In genomic region chr11:113221267-113222195, GRCm38 (mm10) we compare ENCODE assay signal across 9 mouse cellular contexts.
DNase-seq lines count a peak whose midpoint lies in the region; ATAC-seq and TF ChIP-seq lines count a peak whose summit lies in the region.
"Had no signal": no experiment of that assay in that cellular context is flagged by ENCODE, and none has a peak within 500 bp of the region (broad histone marks: within the 10 kb centered on the region; RNA-seq: fewer than 3 reads in every experiment).

No protein-coding gene starts in this region.

- no peak for TF ChIP-seq CTCF in thymus, adult 2 months (IDR thresholded peaks at IDR 0.05; ENCODE audit: borderline replicate concordance, control insufficient read depth, extremely low read depth, insufficient read depth, low read length, poor library complexity)

- H3K4me2 ChIP-seq in forebrain, embryonic 16.5 days (ENCODE audit: low read length), result no peak overlapping the region; the same call in 1 of the 2 replicates
- peak overlapping the region; percentile 12 for H3K4me2 ChIP-seq in neural tube, embryonic 12.5 days (replicated peaks)

- DNase-seq in left cerebral cortex, postnatal 4 days, result peak; percentile 26
- no peak for DNase-seq in left cerebral cortex, adult 11 months (ENCODE audit: low spot score)
- DNase-seq in kidney, postnatal 25 days, result peak; percentile 41 to 76
- DNase-seq in cerebellum, postnatal 14 days, result no peak
- no peak for DNase-seq in lung, postnatal 14 days
- no peak for DNase-seq in thymus, adult 2 months

- no peak overlapping the region for H3K27ac ChIP-seq in forebrain, embryonic 16.5 days (ENCODE audit: low read length)
- peak overlapping the region; percentile 74 for H3K27ac ChIP-seq in neural tube, embryonic 12.5 days
- no peak overlapping the region for H3K27ac ChIP-seq in thymus, adult 2 months (ENCODE audit: control insufficient read depth, insufficient read depth, low read length)

- ATAC-seq in forebrain, embryonic 16.5 days, result 0 out of 2 replicates have a peak, but pooled peaks have one; percentile 45
- peak; percentile 90 for ATAC-seq in neural tube, embryonic 12.5 days (ENCODE audit: low FRiP score, low read depth)

- no peak for TF ChIP-seq POLR2A in thymus, adult 2 months (IDR thresholded peaks at IDR 0.05; ENCODE audit: control insufficient read depth, extremely low read depth, insufficient read depth, low read length, poor library complexity)

- 15% methylated on average over 18 of the region's 18 CpGs for WGBS in forebrain, embryonic 16.5 days
- 8% methylated on average over 18 of the region's 18 CpGs for WGBS in neural tube, embryonic 12.5 days
- WGBS in thymus, adult 2 months, result 73% methylated on average over 18 of the region's 18 CpGs

- intact Hi-C loops in left cerebral cortex, postnatal 4 days (cut with DNase I), result no loop called here

- H3K9ac ChIP-seq in forebrain, embryonic 16.5 days (replicated peaks; ENCODE audit: low read depth, low read length), result no peak overlapping the region
- no peak overlapping the region for H3K9ac ChIP-seq in neural tube, embryonic 12.5 days

- no peaks in the 10 kb centered on the region for H3K36me3 ChIP-seq in forebrain, embryonic 16.5 days (ENCODE audit: control insufficient read depth, insufficient read depth)
- H3K36me3 ChIP-seq in neural tube, embryonic 12.5 days, result no peaks in the 10 kb centered on the region
- H3K36me3 ChIP-seq in thymus, adult 2 months (ENCODE audit: control insufficient read depth, insufficient read depth, low read length), result no peaks in the 10 kb centered on the region

- H3K27me3 ChIP-seq in forebrain, embryonic 16.5 days (replicated peaks; ENCODE audit: control insufficient read depth, insufficient read depth, low read length), result no peaks in the 10 kb centered on the region
- no peaks in the 10 kb centered on the region for H3K27me3 ChIP-seq in neural tube, embryonic 12.5 days (replicated peaks)
- H3K27me3 ChIP-seq in thymus, adult 2 months (ENCODE audit: control insufficient read depth, insufficient read depth, low read length), result no peaks in the 10 kb centered on the region

- no peaks in the 10 kb centered on the region; the same call in 1 of the 2 replicates for H3K9me3 ChIP-seq in forebrain, embryonic 16.5 days (ENCODE audit: control insufficient read depth, low read length)
- no peaks in the 10 kb centered on the region for H3K9me3 ChIP-seq in neural tube, embryonic 12.5 days

- no peak overlapping the region for H3K4me3 ChIP-seq in forebrain, embryonic 16.5 days (replicated peaks; ENCODE audit: low read length)
- no peak overlapping the region for H3K4me3 ChIP-seq in neural tube, embryonic 12.5 days
- no peak overlapping the region for H3K4me3 ChIP-seq in thymus, adult 2 months (ENCODE audit: control insufficient read depth, insufficient read depth, low read length)
- H3K4me3 ChIP-seq: megakaryocyte, embryonic 14.5 days had no signal

- H3K4me1 ChIP-seq in forebrain, embryonic 16.5 days (replicated peaks; ENCODE audit: control insufficient read depth, insufficient read depth, low read length), result peaks cover 7% of the 10 kb centered on the region
- H3K4me1 ChIP-seq in neural tube, embryonic 12.5 days, result peaks cover 42% of the 10 kb centered on the region
- H3K4me1 ChIP-seq in thymus, adult 2 months (replicated peaks; ENCODE audit: control insufficient read depth, insufficient read depth, low read length), result no peaks in the 10 kb centered on the region
- H3K4me1 ChIP-seq: megakaryocyte, embryonic 14.5 days had no signal

Comparison
In these comparisons a context has a peak if more than half of its experiments do, and no peak if none do; other contexts are left out.
1. DNase-seq: peak in left cerebral cortex, postnatal 4 days (single experiment) and kidney, postnatal 25 days (2 of 2); none in left cerebral cortex, adult 11 months (single experiment), cerebellum, postnatal 14 days (0 of 2), lung, postnatal 14 days (single experiment) and thymus, adult 2 months (single experiment).